Comparison of ENCODE assay signal across 8 mouse cellular contexts in genomic region chr7:80197941-80198778, GRCm38 (mm10). TPM values are rescaled to one million over a fixed set of nuclear protein-coding genes. Genes with fewer than 3 reads are reported as not detected.
DNase-seq lines count a peak whose midpoint lies in the region; ATAC-seq and TF ChIP-seq lines count a peak whose summit lies in the region.

No protein-coding gene starts in this region.

- peak; percentile 63 for DNase-seq in G1E (ENCODE audit: low spot score)
- DNase-seq in cerebellum, adult 8-10 months = peak; percentile 71
- peak; percentile 90 for DNase-seq in forelimb bud, embryonic 11.5 days (ENCODE audit: low read depth, low spot score)
- peak; percentile 72 to 78 for DNase-seq in layer of hippocampus, postnatal 14 days (ENCODE audit: low spot score in 2 of 2)
- peak; percentile 88 for DNase-seq in lung, postnatal 10 days
- DNase-seq in ovary, postnatal 36 days (ENCODE audit: low spot score) = peak; percentile 89
- peak; percentile 82 for DNase-seq in thymus, postnatal 25 days

- H3K27me3 ChIP-seq in G1E (ENCODE audit: insufficient read depth, low read length) = no peaks in the 10 kb centered on the region

- TF ChIP-seq CTCF in G1E (IDR thresholded peaks at IDR 0.05; ENCODE audit: low read depth, low read length) = no peak

- peak overlapping the region; percentile 91 for H3K4me3 ChIP-seq in G1E (ENCODE audit: low read depth, low read length)

- peaks cover 83% of the 10 kb centered on the region for H3K4me1 ChIP-seq in G1E (ENCODE audit: insufficient read depth, low read depth, low read length)

- H3K36me3 ChIP-seq in G1E (replicated peaks) = peaks cover 42% of the 10 kb centered on the region

- peak; percentile 76 for ATAC-seq in G1E (ENCODE audit: extremely low read depth, insufficient number of reproducible peaks, low FRiP score, poor library complexity, severe bottlenecking)
- peak; percentile 68 to 70 for ATAC-seq in hematopoietic stem cell, adult 5-6 weeks (replicated peaks in 1 of 2; ENCODE audit: insufficient read depth in 1 of 2, low FRiP score in 2 of 2, low TSS enrichment in 1 of 2, low read depth in 1 of 2, poor library complexity in 2 of 2, severe bottlenecking in 2 of 2)

- no peaks in the 10 kb centered on the region for H3K9me3 ChIP-seq in G1E (replicated peaks)

RNA-seq across cellular contexts. Expression of gene Sema4b, which starts 11.5 kb away (rescaled TPM):
- 35.6 and 69.0 TPM in 2 replicates for total RNA-seq in G1E (2014; fragmentation: Nextera tagmentation)
- total RNA-seq in G1E (2017) = 21.7 and 23.9 TPM in 2 replicates
- polyA plus RNA-seq in G1E (2012) = 19.0 and 26.5 TPM in 2 replicates
- 9.2 and 11.4 TPM in 2 replicates for total RNA-seq in hematopoietic stem cell, adult 5-6 weeks (2017)
- total RNA-seq in layer of hippocampus, postnatal 14 days (2021) = 10 to 100 TPM; 25.2 to 25.7 TPM

RNA-seq across cellular contexts. Expression of gene Cib1, which starts 34.5 kb away (rescaled TPM):
- total RNA-seq in G1E (2014; fragmentation: Nextera tagmentation) = 35.2 and 44.2 TPM in 2 replicates
- total RNA-seq in G1E (2017) = 82.9 and 124 TPM in 2 replicates
- polyA plus RNA-seq in G1E (2012) = 43.6 and 49.6 TPM in 2 replicates
- total RNA-seq in hematopoietic stem cell, adult 5-6 weeks (2017) = 28.0 and 29.3 TPM in 2 replicates
- total RNA-seq in layer of hippocampus, postnatal 14 days (2021) = 10 to 100 TPM; 28.1 to 28.8 TPM

RNA-seq across cellular contexts. Expression of gene Gdpgp1, which starts 34.5 kb away (rescaled TPM):
- total RNA-seq in G1E (2014; fragmentation: Nextera tagmentation) (10.2 and 14.1 TPM in 2 replicates), G1E (2017) (5.9 and 6.2 TPM in 2 replicates)
- polyA plus RNA-seq in G1E (2012) = 3.7 and 3.8 TPM in 2 replicates
- 3.0 and 3.1 TPM in 2 replicates for total RNA-seq in hematopoietic stem cell, adult 5-6 weeks (2017)
- total RNA-seq in layer of hippocampus, postnatal 14 days (2021) = 1 to 10 TPM; 6.3 to 6.4 TPM

RNA-seq across cellular contexts. Expression of gene Ttll13, which starts 48.0 kb away (rescaled TPM):
- total RNA-seq in G1E (2014; fragmentation: Nextera tagmentation) (1.5 and 3.7 TPM in 2 replicates), G1E (2017) (0.35 and 3.3 TPM in 2 replicates)
- 0.13 and 0.26 TPM in 2 replicates for polyA plus RNA-seq in G1E (2012)
- total RNA-seq in hematopoietic stem cell, adult 5-6 weeks (2017) = 0.81 TPM in 1 of 2 replicates, not detected in the other
- 1 to 10 TPM in 1 of 2 experiments, under 1 TPM in 1; 0.95 to 1.6 TPM for total RNA-seq in layer of hippocampus, postnatal 14 days (2021)

Comparison
In these comparisons a context has a peak if more than half of its experiments do, and no peak if none do; other contexts are left out.
1. Peak in every context shown above with its lines: DNase-seq, ATAC-seq and H3K4me3 ChIP-seq.